Mouse (Mus musculus) gastrocnemius, postnatal 4 days (tissue): ENCODE results near the gene Dlgap4. TPM values are rescaled to one million over a fixed set of nuclear protein-coding genes. Genes with fewer than 3 reads are reported as not detected.

Source experiments
- DNase-seq, 2 experiments: peaks; one replicate each; pipeline ENCODE4 v3.0.0; 2021 to 2022; ENCODE audit warnings: low spot score in 2 of 2, mixed read lengths in 2 of 2
- total RNA-seq, 2 experiments: library from RNA; stranded (reverse); gene quantifications; 2 replicates each; pipeline ENCODE4 v1.2.3; 2021

Gene Dlgap4
- total RNA-seq, 2 experiments from 2014 or later, result 81.1 to 93.7 TPM

- no peak for DNase-seq
Measured at GRCm38 (mm10) chr2:156614661-156615654, 1.5 kb downstream of the Dlgap4 start.

- DNase-seq, result no peak
Measured at GRCm38 (mm10) chr2:156616513-156616912, 3.0 kb downstream of the Dlgap4 start.

- DNase-seq, result no peak
Measured at GRCm38 (mm10) chr2:156617536-156617935, 4.0 kb downstream of the Dlgap4 start.

GRCm38 (mm10) chr2:156620874-156621273 is 7.4 kb downstream of the Dlgap4 start:
- DNase-seq, result no peak

GRCm38 (mm10) chr2:156621449-156621848 is 7.9 kb downstream of the Dlgap4 start:
- DNase-seq, result peak in 1 of 2 experiments; percentile 50

GRCm38 (mm10) chr2:156622192-156622591 is 8.7 kb downstream of the Dlgap4 start:
- DNase-seq, result no peak

GRCm38 (mm10) chr2:156623246-156623645 is 9.7 kb downstream of the Dlgap4 start:
- no peak for DNase-seq

- DNase-seq, result no peak
Measured at GRCm38 (mm10) chr2:156625307-156625706, 11.8 kb downstream of the Dlgap4 start.

GRCm38 (mm10) chr2:156626119-156626518 is 12.6 kb downstream of the Dlgap4 start:
- DNase-seq, result no peak

- DNase-seq, result no peak
Measured at GRCm38 (mm10) chr2:156626544-156626943, 13.0 kb downstream of the Dlgap4 start.

- no peak for DNase-seq
Measured at GRCm38 (mm10) chr2:156627917-156628316, 14.4 kb downstream of the Dlgap4 start.

GRCm38 (mm10) chr2:156630288-156630687 is 16.8 kb downstream of the Dlgap4 start:
- DNase-seq, result no peak

GRCm38 (mm10) chr2:156632721-156633120 is 19.2 kb downstream of the Dlgap4 start:
- no peak for DNase-seq

GRCm38 (mm10) chr2:156635091-156635490 is 21.6 kb downstream of the Dlgap4 start:
- DNase-seq, result no peak

GRCm38 (mm10) chr2:156641141-156641540 is 27.6 kb downstream of the Dlgap4 start:
- no peak for DNase-seq

GRCm38 (mm10) chr2:156642931-156643330 is 29.4 kb downstream of the Dlgap4 start:
- no peak for DNase-seq

GRCm38 (mm10) chr2:156643406-156643805 is 29.9 kb downstream of the Dlgap4 start:
- DNase-seq, result no peak

- DNase-seq, result no peak
Measured at GRCm38 (mm10) chr2:156645145-156645544, 31.6 kb downstream of the Dlgap4 start.

- DNase-seq, result no peak
Measured at GRCm38 (mm10) chr2:156646877-156647276, 33.4 kb downstream of the Dlgap4 start.

GRCm38 (mm10) chr2:156648042-156648441 is 34.5 kb downstream of the Dlgap4 start:
- no peak for DNase-seq

- no peak for DNase-seq
Measured at GRCm38 (mm10) chr2:156649450-156649849, 35.9 kb downstream of the Dlgap4 start.

- DNase-seq, result no peak
Measured at GRCm38 (mm10) chr2:156651019-156651418, 37.5 kb downstream of the Dlgap4 start.

GRCm38 (mm10) chr2:156652841-156653240 is 39.3 kb downstream of the Dlgap4 start:
- DNase-seq, result peak; percentile 41 to 67
